Mouse (Mus musculus) cerebellum, postnatal 10 days (tissue): Measurements from ENCODE around the gene C2cd4b.

Experiments used
- DNase-seq, 2 experiments: peaks; one replicate each; pipeline ENCODE4 v3.0.0; 2021; ENCODE audit warnings: mixed read lengths in 2 of 2

The C2cd4b gene

GRCm38 (mm10) chr9:67774201-67774600, 15.0 kb downstream of the C2cd4b start:
- DNase-seq = no peak

- no peak for DNase-seq
These were observed 19.3 kb downstream of the C2cd4b start for GRCm38 (mm10) chr9:67778553-67778952.

- no peak for DNase-seq
These were observed 23.5 kb downstream of the C2cd4b start for GRCm38 (mm10) chr9:67782786-67783185.

- DNase-seq = no peak
These were observed 24.2 kb downstream of the C2cd4b start for GRCm38 (mm10) chr9:67783464-67783863.

- peak; percentile 35 to 41 for DNase-seq
These were observed 24.7 kb downstream of the C2cd4b start for GRCm38 (mm10) chr9:67783925-67784324.

- DNase-seq = no peak
These were observed 27.1 kb downstream of the C2cd4b start for GRCm38 (mm10) chr9:67786311-67786710.

- DNase-seq = no peak
These were observed 28.4 kb downstream of the C2cd4b start for GRCm38 (mm10) chr9:67787671-67788070.

- no peak for DNase-seq
These were observed 33.2 kb downstream of the C2cd4b start for GRCm38 (mm10) chr9:67792405-67792804.

- DNase-seq = no peak
These were observed 34.3 kb downstream of the C2cd4b start for GRCm38 (mm10) chr9:67793501-67793900.

GRCm38 (mm10) chr9:67794216-67794615, 35.0 kb downstream of the C2cd4b start:
- no peak for DNase-seq

GRCm38 (mm10) chr9:67794668-67795067, 35.4 kb downstream of the C2cd4b start:
- DNase-seq = peak; percentile 24 to 33

GRCm38 (mm10) chr9:67795205-67795675, 36.0 kb downstream of the C2cd4b start:
- peak; percentile 80 to 84 for DNase-seq

GRCm38 (mm10) chr9:67799078-67799819, 40.0 kb downstream of the C2cd4b start:
- no peak for DNase-seq

- DNase-seq = peak; percentile 86 to 91
These were observed 43.0 kb downstream of the C2cd4b start for GRCm38 (mm10) chr9:67802241-67802640.

GRCm38 (mm10) chr9:67807000-67807399, 47.8 kb downstream of the C2cd4b start:
- no peak for DNase-seq

GRCm38 (mm10) chr9:67810527-67810926, 51.3 kb downstream of the C2cd4b start:
- DNase-seq = peak; percentile 13 to 23
